Mouse (Mus musculus) testis, adult 2 months (tissue): Measurements from ENCODE around the gene Col4a4.

ENCODE experiments used
- CTCF ChIP-seq: fragments of 200-500 bp; IDR thresholded peaks from 2 replicates; pipeline ENCODE4 v1.5.1; 2012; ENCODE audit warnings: low read depth, mild to moderate bottlenecking, inconsistent platforms, low read length, moderate library complexity; ENCODE audit not compliant: control insufficient read depth, insufficient read depth, insufficient replicate concordance
- POLR2A ChIP-seq: fragments of 200-500 bp; IDR thresholded peaks from 2 replicates; pipeline ENCODE4 v1.6.1; 2012; ENCODE audit warnings: low read depth, mild to moderate bottlenecking, inconsistent platforms, low read length, moderate library complexity; ENCODE audit not compliant: control insufficient read depth

- TF ChIP-seq POLR2A: no peak
- TF ChIP-seq CTCF: no peak
Measured at GRCm38 (mm10) chr1:82443517-82443916, 143.1 kb downstream of the Col4a4 start.
